Mouse (Mus musculus) megakaryocyte, adult 5-6 weeks (primary cell): ENCODE measurements around the gene Olfr1367. TPM values are rescaled to one million over a fixed set of nuclear protein-coding genes. Genes with fewer than 3 reads are reported as not detected.

ENCODE experiments used
- ATAC-seq: 2 replicates; pipeline ENCODE4 v1.8.0; 2016; ENCODE audit warnings: mild to moderate bottlenecking, inconsistent platforms; ENCODE audit not compliant: poor library complexity, severe bottlenecking
- total RNA-seq, 2 experiments: library from RNA; stranded (forward) in 1 of 2; stranded (reverse) in 1 of 2; fragments of 153-499, 151-499 nt in 1 of 2; fragments of 221-1000, 200-1000 nt in 1 of 2; gene quantifications; 2 replicates each; pipeline versions ENCODE4 v1.2.3 to v1.2.4; 2015 to 2017

The Olfr1367 gene
- total RNA-seq, 2 experiments from 2014 or later, result not detected

DNA sequence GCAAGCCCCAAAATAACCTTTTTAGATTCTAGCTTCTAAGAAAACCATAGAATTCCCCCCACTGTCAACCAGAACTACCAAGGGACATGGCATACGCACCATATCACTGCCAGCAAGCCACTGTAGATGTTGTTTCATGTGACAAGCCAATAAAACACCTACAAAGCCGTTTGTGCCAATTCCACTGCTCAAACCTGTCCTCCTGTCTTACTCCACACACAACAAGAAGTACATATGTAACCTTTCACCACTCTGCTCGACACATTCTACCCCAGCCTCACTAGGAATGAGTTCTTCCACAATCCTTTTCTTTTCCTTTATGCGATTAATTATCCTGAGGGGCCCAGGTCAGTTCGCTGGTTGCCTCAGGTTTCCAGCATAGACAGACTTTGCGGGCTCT, 48.9 kb downstream of the Olfr1367 start:
- no peak for ATAC-seq

- peak; percentile 64; the same call in 1 of the 2 replicates for ATAC-seq
Measured at GRCm38 (mm10) chr13:21396048-21396447, 49.3 kb downstream of the Olfr1367 start.

DNA sequence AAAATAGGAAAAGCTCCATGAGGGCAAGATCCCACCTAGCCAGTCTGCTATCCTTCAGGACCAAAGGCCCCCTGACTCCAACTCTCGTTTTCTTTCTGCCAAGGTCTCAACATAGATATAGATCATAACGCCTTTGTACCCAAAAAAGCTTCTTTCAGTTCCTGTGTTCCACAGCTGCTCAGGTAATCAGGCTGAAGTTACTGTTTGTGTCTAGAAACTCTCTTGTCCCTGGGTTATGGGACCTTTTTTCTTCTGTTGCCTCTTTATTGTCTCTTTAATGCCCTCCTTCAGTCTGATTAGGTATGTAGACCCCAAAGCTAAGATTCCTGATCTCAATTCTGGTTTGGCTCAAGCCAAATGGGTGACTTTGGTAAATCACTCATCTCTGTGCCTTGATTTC, 50.8 kb downstream of the Olfr1367 start:
- ATAC-seq, result no peak

Other genes starting within 250 kb of the Olfr1367 start
- not detected in 2 replicates for gene Olfr1369-ps1, start 235.4 kb upstream of the Olfr1367 start, total RNA-seq (2015)
- 0.04 TPM in 1 of 2 replicates, not detected in the other for gene Olfr1369-ps1, start 235.4 kb upstream of the Olfr1367 start, total RNA-seq (2017)
- not detected in 2 replicates for gene Olfr263, start 217.3 kb upstream of the Olfr1367 start, total RNA-seq (2015)
- gene Olfr263, start 217.3 kb upstream of the Olfr1367 start, total RNA-seq (2017), result not detected in 2 replicates
- gene Olfr1368, start 201.0 kb upstream of the Olfr1367 start, total RNA-seq (2015), result not detected in 2 replicates
- gene Olfr1368, start 201.0 kb upstream of the Olfr1367 start, total RNA-seq (2017), result not detected in 2 replicates
- 47.7 and 50.6 TPM in 2 replicates for gene Trim27, start 167.5 kb upstream of the Olfr1367 start, total RNA-seq (2015)
- 79.9 and 84.0 TPM in 2 replicates for gene Trim27, start 167.5 kb upstream of the Olfr1367 start, total RNA-seq (2017)
- not detected in 2 replicates for gene Gpx5, start 54.2 kb upstream of the Olfr1367 start, total RNA-seq (2015)
- not detected in 2 replicates for gene Gpx5, start 54.2 kb upstream of the Olfr1367 start, total RNA-seq (2017)
- gene Gpx6, start 34.8 kb upstream of the Olfr1367 start, total RNA-seq (2015), result not detected in 2 replicates
- gene Gpx6, start 34.8 kb upstream of the Olfr1367 start, total RNA-seq (2017), result not detected in 2 replicates
- gene Zscan12, start 15.9 kb downstream of the Olfr1367 start, total RNA-seq (2015), result 4.4 and 4.7 TPM in 2 replicates
- 5.6 and 8.3 TPM in 2 replicates for gene Zscan12, start 15.9 kb downstream of the Olfr1367 start, total RNA-seq (2017)
- gene Zkscan3, start 55.8 kb downstream of the Olfr1367 start, total RNA-seq (2015), result 33.5 and 36.6 TPM in 2 replicates
- 26.8 and 29.7 TPM in 2 replicates for gene Zkscan3, start 55.8 kb downstream of the Olfr1367 start, total RNA-seq (2017)
- 0.30 TPM in 1 of 2 replicates, not detected in the other for gene Pgbd1, start 94.1 kb downstream of the Olfr1367 start, total RNA-seq (2015)
- 0.33 TPM in 1 of 2 replicates, not detected in the other for gene Pgbd1, start 94.1 kb downstream of the Olfr1367 start, total RNA-seq (2017)
- 24.2 and 25.3 TPM in 2 replicates for gene Zscan26, start 106.8 kb downstream of the Olfr1367 start, total RNA-seq (2015)
- 26.9 and 27.2 TPM in 2 replicates for gene Zscan26, start 106.8 kb downstream of the Olfr1367 start, total RNA-seq (2017)
- gene Nkapl, start 121.6 kb downstream of the Olfr1367 start, total RNA-seq (2015), result 0.16 and 1.1 TPM in 2 replicates
- gene Nkapl, start 121.6 kb downstream of the Olfr1367 start, total RNA-seq (2017), result 1.2 and 1.3 TPM in 2 replicates
- gene Zkscan4, start 132.0 kb downstream of the Olfr1367 start, total RNA-seq (2015), result 0.09 and 0.16 TPM in 2 replicates
- gene Zkscan4, start 132.0 kb downstream of the Olfr1367 start, total RNA-seq (2017), result 0.44 TPM in 1 of 2 replicates, not detected in the other
- gene Gm10065, start 132.5 kb downstream of the Olfr1367 start, total RNA-seq (2015), result not detected in 2 replicates
- gene Gm10065, start 132.5 kb downstream of the Olfr1367 start, total RNA-seq (2017), result not detected in 2 replicates
- gene AK157302, start 148.3 kb downstream of the Olfr1367 start, total RNA-seq (2015), result 0.09 and 0.56 TPM in 2 replicates
- 0.20 TPM in 1 of 2 replicates, not detected in the other for gene AK157302, start 148.3 kb downstream of the Olfr1367 start, total RNA-seq (2017)
- gene Gm11273, start 154.5 kb downstream of the Olfr1367 start, total RNA-seq (2015), result 7.8 and 10.7 TPM in 2 replicates
- 4.3 and 5.2 TPM in 2 replicates for gene Gm11273, start 154.5 kb downstream of the Olfr1367 start, total RNA-seq (2017)
- gene Zkscan8, start 184.2 kb downstream of the Olfr1367 start, total RNA-seq (2015), result 7.0 and 7.1 TPM in 2 replicates
- 4.4 and 4.9 TPM in 2 replicates for gene Zkscan8, start 184.2 kb downstream of the Olfr1367 start, total RNA-seq (2017)
- not detected in 2 replicates for gene Olfr1366, start 195.9 kb downstream of the Olfr1367 start, total RNA-seq (2015)
- gene Olfr1366, start 195.9 kb downstream of the Olfr1367 start, total RNA-seq (2017), result not detected in 2 replicates
- not detected in 2 replicates for gene Olfr1535, start 213.0 kb downstream of the Olfr1367 start, total RNA-seq (2015)
- not detected in 2 replicates for gene Olfr1535, start 213.0 kb downstream of the Olfr1367 start, total RNA-seq (2017)
- gene Olfr1364, start 234.8 kb downstream of the Olfr1367 start, total RNA-seq (2015), result not detected in 2 replicates
- not detected in 2 replicates for gene Olfr1364, start 234.8 kb downstream of the Olfr1367 start, total RNA-seq (2017)